Mouse (Mus musculus): ENCODE results near the gene Lrp10.

Lrp10 gene

DNA sequence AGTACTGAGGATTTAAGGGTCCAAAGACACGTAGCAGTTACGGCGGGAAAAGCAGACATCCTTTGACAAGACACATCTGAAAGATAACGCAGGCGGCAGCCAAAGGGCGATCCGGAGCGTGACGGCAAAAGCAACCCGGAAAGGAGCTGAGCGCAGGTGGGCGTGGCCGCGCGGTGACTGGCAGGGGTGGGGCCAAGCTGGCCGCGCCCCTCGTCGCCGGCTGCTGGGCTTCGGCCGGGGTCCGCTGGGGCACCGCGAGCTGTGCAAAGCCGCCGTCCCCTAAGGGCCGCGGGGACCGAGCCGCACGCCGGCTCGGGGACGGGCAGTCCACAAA, at the start of gene Lrp10:
Gene Lrp10 (plus strand): TSS at position 179 of the 334 bp plus-strand sequence.
- DNase-seq (ENCODE audit: inconsistent ontology term) = peak; percentile 90

DNA sequence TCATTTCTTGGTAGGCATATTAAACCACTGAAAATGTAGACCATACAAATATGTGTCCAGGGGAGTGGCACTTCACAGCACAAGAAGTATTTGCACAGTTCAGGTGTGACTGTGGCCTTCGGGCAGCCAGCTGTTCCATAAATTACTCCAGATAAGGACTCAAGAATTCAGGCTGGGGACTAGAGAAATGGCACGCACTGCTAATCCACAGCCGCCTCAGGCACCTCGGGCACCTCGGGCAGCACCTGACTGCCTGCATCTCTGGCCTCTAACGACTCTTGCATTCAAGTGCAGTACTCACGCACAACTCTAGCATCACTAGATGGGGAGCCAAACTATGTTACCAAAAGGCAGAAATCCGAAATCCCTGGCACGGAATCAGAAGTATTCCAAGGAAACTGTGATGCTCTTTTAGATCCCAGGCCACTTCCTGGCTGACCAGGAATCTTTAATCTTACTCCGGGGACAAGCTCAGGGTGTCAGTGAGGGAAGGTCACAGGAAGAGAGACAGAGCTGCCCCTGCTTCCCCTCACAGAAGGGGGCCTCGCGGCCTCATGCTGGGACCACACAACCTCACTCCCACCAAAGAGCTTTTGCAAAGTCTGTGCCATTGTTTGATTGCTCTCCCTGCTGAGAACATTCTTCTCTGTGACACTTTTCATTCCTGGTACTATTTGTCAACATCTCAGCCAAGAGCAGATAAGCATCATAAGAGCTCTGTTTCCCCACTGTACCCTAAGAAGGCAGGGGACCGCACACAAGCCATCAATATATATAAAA, 48.5 kb upstream of the Lrp10 start:
- no peak for DNase-seq (ENCODE audit: inconsistent ontology term)

DNA sequence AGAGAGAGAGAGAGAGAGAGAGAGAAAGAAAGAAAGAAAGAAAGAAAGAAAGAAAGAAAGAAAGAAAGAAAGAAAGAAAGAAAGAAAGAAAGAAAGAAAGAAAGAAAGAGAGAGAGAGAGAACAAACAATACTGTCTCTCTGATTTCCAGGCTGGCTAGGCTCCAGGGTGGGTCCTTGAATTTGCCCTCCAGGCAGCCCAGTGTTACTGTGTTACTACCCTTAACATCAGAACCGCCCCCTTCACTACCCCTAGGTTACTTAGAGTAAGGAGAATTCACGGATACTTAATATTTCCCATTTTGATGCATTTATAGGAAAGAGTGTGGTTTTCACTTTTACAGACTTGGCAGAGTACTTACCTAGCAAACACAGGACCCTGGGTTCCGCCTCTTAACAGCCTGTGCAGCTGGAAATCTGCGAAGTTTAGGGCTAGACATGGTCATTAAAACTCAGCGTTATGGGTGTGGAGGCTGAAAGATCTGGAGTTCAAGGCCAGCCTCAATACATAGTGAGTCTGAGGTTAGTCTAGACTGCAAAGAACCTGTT, 47.6 kb upstream of the Lrp10 start:
- no peak for DNase-seq (ENCODE audit: inconsistent ontology term)

DNA sequence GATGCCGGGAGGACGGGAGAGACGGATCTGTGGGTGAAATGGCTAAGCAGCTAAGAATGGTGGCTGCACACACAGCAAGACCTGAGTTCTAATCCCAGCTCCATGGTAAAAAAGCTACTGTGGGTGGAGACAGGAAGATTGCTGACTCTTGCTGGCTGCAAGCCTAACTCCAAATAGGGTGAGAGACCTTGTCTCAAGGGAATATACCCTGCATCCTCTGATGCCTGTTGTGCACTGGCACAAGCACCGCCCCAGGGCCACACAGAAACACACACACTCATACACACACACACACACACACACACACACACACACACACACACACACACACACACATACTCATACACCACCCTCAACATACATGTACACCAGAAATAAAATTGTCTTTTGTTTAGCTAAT, 47.1 kb upstream of the Lrp10 start:
- DNase-seq (ENCODE audit: inconsistent ontology term) = no peak

DNA sequence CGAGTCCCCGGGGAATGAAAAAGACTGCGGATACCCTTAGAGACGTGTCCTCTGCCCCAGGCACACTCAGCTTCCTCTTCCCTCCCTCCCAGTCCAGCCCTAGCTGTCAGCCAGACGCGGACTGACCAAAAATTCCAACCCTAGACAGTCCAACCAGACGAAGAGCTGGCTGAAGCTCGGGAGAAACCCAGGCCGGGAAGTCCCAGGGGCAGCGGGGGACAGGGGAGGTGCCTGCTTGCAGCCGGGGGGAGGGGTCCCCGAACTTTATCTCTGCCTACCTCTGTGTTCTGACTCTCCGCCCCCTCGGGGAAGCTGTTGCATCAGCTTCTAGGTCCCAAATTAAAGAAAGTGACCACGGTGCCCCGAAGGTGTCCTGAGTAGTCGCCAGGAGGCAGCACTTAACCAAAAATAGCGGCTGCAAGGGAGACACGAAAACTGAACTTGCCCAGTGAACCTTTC, 46.3 kb upstream of the Lrp10 start, which contains the start of gene Slc7a7:
Gene Slc7a7 (minus strand): TSS at position 158 of the 459 bp plus-strand sequence.
- DNase-seq (ENCODE audit: inconsistent ontology term) = no peak

DNA sequence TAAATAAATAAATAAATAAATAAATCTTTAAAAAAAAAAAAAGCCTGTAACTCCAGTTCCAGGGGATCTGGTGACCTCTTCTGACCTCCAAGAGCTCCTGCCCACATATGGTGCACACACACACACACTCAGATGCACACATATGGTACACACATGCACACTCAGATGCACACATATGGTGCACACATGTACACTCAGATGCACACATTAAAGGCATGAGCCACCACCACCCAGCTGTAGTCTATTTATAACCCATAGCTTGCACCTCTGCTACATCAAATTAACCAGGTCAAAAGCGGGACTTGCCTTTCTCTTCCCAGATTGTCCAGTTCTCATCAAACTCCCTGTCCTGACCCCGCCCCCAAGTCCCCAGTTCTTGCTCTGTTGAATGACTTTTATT, 42.9 kb upstream of the Lrp10 start:
- no peak for DNase-seq (ENCODE audit: inconsistent ontology term)

DNA sequence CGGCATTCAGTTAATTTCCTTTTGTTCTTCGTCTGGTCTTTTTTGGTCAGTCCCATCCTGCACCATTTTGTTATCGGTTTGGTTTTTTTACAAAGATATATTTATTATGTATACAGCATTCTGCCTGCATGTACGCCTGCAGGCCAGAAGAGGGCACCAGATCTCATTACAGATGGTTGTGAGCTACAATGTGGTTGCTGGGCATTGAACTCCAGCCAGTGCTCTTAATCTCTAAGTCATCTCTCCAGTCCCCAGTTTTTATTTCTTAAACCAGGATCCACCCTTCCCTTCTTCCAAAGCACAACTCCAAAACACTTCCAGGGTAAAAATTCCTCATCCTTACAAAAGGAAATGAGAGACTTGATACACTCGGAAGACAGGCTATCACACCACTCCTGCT, 40.5 kb upstream of the Lrp10 start:
- no peak for DNase-seq (ENCODE audit: inconsistent ontology term)

DNA sequence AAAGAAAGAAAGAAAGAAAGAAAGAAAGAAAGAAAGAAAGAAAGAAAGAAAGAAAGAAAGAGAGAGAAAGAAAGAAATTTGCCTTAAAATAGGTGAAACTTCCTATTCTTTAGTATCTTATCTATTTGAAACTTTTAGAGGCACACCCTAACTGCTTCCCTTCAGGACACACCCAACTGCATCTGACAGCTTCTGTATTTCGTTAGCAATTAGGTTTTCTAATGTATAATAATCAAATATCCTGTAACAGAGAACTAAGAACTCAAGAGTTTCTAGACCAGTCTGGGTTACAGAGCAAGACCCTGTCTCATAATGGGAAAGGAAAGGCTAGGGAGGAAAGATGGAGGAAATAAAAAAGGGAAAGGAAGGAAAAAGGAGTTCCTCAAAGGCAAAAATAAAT, 39.3 kb upstream of the Lrp10 start:
- DNase-seq (ENCODE audit: inconsistent ontology term) = no peak

DNA sequence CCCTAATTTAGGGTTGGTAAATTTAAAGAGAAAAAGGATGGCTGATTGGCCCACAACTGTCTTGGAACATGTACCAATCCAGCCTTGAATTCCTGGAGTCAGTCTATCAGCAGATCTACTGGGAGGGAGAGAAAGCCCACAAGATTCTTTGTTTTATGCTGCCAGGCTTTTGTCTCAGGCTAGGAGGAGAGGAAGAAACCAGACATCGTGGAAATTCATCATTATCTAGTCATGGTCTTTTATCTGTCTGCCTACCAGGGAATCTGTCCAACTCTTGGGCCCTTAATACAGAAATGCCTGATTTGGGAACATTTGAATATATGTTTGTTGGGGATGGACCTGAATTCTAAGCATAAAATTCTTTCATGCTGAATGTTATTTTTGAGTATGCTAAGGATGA, 38.4 kb upstream of the Lrp10 start:
- no peak for DNase-seq (ENCODE audit: inconsistent ontology term)

DNA sequence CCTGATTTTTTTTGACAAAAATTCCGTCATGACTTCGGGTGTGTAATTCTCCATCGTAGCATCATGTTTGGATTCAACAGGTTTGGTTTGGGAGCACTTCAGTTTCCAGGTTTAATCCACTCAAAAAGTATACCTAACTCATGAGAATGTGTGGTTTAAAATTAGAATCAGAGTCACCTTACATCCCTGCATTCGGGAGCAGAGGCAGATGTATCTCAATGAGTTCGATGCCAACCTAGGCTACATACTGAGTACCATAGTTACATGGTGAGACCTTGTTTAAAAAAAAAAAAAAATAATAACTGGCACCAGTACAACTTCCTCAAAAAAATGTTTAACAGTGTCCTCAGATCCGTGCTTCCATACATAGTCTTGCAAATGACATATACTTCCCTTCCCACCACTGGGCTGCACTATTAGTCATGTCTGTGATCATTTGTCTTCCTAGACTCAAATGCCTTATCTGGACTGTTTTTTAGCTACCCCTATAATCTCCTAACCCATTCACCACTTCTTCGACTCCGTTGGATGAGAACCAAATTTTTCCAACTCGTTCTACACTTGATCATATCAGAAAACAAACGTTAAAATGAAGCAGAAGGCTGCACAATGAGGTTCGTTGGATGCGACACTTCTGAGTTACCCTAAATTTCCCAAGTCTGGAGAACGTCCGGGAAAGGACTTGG, 37.8 kb upstream of the Lrp10 start:
- no peak for DNase-seq (ENCODE audit: inconsistent ontology term)

DNA sequence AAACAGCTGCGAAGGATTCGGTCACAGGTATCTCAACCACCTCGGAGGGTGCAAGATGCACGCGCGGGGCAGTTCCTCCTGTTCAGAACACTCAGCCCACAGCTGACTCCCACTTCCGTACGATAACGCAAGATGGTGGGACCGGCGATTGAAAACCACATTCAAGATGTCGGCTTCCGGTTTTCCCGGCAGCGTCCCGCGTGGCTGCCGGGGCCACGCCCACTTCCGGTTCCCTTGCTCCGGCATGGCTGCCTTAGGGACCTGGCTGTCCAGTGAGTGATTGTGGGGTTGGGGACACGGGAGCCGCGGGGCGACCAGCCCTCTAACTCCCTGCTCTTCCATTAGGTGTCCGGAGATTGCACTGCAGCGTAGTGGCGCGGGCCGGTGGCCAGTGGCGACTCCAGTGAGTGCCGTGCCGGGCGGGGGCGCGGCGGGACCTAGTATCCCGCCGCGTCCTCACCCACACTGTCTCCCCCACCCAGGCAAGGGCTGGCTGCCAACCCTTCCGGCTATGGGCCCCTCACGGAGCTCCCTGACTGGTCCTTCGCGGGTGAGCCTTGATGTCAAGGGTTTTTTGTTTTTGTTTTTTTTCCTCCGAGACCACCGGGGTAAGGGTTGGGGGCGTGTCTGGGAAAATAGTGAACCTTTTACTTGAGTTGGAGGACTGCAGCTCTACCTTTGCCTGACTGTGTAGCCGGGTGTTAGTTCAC, 37.1 kb upstream of the Lrp10 start, which contains the start of gene Mrpl52:
Gene Mrpl52 (plus strand): TSS at position 221 of the 710 bp plus-strand sequence.
- DNase-seq (ENCODE audit: inconsistent ontology term) = peak; percentile 93

DNA sequence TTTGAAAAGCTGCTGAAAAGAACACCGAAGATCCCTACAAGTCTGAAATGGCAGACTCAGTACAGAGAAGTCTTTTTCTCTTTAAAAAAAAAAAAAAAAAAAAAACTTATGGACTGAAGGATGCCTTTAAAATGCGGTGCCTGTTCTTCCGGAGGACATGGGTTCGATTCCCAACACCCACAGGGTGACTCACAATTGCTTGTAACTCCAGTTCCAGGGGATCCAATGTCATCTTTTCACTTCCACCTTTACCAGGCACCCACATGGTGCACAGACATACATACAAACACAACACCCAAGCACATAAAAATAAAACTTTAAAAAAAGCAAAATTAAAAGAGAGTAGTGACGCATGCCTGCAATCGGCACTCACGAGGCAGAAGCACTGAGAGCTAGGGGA, 36.2 kb upstream of the Lrp10 start:
- DNase-seq (ENCODE audit: inconsistent ontology term) = no peak

DNA sequence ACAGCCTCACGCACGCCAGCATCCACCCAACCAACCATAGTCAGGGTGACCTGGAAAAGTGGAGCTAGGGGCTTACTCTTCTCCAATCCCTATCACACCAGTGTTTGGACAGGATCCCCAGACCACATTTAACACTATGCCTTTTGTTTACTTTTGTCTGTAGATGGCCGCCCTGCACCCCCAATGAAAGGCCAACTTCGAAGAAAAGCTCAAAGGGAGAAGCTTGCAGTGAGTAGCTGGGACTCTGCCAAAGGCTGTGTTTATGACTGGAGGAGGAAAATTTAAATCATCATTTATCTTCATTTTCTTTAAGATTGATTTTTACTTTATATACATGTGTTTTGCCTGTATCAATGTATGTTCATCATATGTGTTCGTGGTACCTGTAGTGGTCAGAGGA, 35.5 kb upstream of the Lrp10 start:
- DNase-seq (ENCODE audit: inconsistent ontology term) = no peak

DNA sequence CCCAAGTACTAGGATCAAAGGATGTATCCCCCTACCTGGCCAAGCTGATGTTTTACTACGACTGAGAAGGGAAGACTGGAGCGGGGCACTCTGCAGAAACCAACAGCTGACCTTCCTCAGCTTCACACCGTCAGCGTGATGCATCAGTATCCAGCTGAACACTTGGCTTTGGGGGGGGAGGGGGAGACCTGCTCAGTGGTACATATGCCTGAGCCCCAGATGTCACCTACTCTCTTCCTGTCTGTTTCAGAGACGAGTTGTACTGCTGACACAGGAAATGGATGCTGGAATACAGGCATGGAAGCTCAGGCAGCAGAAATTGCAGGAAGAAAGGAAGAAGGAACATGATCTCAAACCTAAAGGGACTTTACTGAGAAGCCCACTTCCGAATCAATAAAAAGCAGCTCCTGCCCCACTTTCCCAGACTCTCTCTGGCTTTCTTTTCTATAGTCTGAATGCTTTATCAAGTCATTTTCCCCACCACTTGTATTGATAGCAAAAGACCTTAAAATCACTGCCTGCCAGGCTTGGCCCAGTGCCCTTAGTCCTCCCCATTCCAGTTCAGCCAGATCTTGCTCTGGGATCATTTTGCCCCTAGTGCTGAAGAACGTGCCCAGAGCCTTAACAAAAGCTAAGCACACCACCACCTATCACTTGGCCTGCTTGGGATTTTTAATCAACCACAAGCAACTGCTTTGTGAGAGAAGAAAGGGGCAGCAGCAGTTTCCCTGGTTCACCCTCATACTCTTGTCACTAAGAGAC, 34.4 kb upstream of the Lrp10 start:
- DNase-seq (ENCODE audit: inconsistent ontology term) = no peak

DNA sequence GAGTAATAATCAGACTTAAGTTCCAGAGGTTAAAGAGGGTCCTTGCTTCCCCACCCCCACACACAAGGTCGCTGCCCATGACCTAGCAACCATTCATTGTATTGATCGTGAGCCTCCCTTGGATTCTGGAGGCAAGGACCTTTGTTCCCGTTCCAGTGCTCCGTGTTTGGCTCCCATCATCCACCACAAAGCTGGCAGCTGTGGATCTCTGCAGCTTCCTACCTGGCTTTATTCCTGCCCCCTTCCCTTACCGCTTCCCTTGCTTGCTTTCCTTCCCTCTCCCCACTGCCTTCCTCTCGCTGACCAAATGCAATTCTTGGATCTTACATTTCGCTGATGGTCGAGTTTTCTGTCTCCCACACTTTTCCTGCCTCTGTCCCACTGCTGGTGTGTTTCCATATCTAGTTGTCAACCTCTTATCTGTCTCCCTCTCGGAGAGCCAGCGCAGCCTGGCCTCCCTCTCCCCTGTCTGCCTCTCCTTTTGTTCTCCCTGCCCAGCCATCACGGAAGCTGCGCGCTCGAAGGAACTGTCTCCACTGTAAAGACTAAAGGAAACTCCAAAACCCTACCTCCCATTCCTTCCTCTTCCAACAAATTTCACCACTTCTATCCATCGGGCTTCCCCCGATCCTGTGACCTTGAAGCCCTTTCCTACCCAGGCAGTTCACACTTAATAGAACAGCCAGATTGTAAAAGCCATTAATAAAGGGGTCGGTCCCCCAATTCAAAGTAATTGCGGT, 33.4 kb upstream of the Lrp10 start:
- DNase-seq (ENCODE audit: inconsistent ontology term) = no peak

DNA sequence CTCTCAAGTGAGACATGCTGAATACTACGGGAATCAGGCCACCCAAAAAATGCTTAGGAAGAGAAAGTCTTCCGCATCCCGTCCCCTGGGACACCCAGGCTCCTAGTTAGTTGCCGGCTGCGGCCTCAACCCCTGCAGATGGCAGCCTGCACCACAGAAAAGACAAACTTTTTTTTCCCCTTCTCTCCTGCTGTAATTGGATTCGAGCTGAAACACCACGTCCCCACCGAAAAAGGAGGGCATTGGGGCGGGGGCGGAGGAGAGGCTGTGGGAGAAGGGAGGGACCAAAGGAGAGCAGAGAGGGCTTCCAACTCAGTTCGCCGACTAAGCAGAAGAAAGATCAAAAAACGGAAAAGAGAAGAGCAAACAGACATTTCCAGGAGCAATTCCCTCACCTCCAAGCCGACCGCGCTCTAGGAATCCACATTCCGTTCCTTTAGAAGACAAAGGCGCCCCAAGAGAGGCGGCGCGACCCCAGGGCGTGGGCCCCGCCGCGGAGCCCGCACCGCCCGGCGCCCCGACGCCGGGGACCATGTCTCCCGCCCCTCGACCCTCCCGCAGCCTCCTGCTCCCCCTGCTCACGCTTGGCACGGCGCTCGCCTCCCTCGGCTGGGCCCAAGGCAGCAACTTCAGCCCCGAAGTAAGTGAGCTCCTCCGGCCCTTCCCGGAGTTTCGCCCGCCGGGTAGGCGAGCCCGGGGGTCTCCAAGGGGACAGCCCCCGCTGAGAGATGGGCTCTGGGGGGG, 32.4 kb upstream of the Lrp10 start, which contains the start of gene Mmp14:
Gene Mmp14 (plus strand): TSS at position 279 of the 744 bp plus-strand sequence.
- peak; percentile 97 for DNase-seq (ENCODE audit: inconsistent ontology term)

DNA sequence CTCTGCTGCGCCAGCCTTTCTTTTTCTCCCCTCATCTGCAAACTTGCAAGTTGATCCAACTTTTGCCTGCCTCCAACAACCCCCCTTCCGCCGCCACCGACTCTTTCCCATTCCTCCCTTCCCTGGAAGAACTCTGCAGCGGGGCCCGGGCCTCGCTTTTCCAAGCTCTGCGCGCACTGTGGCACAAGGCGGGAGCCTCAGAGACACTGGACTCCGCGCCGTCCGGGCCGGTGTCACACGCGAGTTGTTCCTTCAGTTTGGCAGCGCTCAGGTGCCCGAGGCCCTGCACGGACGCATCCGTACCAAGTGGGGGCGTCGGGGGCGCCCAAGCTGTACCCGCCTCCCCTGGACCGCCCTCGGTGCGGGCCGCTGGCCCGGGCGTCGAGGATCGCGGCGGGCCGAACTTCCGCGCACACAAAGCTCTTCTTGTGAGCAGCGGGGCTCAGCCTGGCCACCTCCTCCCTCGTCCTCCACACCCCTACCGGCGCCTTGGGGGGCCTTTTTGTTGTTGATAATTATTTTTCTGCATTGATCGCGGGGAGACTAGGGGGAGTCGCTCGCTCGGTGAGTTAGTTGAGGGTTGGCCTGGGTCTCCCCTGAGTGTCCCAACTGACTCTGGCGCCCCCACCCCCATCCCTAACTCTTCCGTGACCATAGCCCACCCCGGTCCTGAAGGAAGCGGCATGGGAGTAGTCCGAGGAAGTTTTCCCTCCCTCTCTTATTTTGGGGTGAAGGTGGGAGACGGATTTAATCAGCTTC, 31.7 kb upstream of the Lrp10 start:
- peak; percentile 68 for DNase-seq (ENCODE audit: inconsistent ontology term)

DNA sequence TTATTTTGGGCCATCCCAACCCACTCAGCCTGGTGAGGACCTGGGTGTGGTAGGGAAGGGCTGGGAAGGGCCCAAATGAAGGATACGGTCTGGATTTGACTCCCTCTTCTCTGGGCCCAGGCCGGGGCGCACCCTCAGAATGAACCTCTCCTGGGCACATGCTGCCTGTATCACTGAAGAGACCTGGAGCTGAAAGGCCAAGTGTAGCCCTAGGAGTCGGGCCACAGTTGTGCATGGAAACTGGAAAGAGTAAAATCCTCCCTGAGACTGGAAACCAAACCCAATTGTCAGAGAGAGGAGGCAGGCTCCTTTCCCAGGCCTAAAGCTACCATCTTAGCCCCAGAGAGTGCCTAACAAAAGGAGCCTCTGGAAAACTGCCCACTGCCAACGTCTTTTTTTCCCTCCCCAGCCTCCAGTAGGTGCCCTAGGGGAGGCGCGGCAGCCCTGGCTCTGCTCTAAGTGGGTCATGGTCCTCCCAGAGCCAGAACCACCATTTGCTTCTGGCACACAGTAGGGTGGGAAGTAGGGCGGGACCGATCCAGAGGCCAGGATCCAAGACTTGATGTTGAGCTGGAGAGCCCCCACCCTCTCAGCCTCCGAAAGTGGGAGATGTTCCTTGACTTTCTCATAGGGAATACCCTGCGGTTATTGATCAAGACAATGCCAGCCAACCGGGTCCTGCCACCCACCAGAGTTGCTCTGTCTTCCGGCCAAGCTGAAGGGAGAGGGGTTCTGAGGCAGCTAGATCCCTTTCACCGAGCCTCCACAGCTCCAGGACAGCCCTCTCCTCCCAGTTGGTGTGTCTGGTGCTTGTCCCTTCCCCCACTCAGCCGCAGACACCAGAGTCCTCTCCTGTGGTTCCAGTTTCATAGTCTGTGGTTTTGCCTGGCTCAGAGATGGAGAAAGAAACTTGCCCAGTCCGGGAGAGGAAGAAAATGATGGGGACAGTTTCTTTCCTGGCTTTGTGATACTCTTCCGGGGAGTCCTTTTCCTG, 30.8 kb upstream of the Lrp10 start:
- peak; percentile 86 for DNase-seq (ENCODE audit: inconsistent ontology term)

Measured in Muller cell, postnatal 12 days (primary cell).